Mouse (Mus musculus) telencephalon, adult 2 months (tissue): Measurements from ENCODE around the gene Chd2.

Experiments used
- DNase-seq: peaks from one replicate; pipeline ENCODE4 v3.0.0-alpha.2; 2011; ENCODE audit warnings: low read depth, low spot score

Chd2 gene

DNA sequence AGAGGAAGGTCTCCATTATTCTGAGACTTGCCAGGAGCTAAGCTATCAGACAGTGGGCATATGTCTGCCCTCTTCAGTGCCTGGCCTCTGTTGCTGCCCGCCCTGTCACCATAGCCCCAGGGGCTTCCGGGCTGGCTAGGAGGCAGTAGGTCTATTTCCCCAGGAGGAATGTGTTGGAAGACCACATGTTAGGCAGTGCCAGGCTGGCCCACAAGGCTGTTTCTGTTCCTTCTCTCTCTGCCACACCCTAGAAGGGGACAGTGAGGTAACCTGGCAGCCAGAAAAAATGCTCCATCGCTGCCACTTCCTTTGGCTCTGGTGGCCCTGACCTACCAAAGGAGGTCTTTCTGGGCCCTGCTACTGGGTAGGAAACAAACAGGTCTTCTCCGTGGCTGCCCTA is 129.6 kb downstream of the Chd2 start:
- DNase-seq: no peak

DNA sequence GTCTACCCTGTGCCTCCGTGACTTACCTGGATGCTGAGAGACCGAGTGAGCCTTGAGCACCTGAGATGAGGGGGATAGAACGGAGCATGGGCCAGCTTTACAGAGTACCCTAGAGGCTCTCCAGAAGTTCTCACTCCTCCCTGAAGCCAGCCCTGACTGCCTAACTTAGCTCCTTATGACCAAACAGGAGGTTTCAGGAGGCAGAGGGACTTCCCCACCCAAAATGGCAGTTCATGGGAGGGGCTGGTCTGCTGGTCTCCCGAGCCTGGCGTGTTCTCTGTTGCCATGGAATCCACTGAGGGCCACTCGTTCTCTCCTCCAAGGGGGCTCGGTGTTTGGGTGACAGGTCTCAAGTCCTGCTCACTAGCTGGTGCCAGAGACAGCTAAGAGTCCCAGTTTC is 130.1 kb downstream of the Chd2 start:
- no peak for DNase-seq

DNA sequence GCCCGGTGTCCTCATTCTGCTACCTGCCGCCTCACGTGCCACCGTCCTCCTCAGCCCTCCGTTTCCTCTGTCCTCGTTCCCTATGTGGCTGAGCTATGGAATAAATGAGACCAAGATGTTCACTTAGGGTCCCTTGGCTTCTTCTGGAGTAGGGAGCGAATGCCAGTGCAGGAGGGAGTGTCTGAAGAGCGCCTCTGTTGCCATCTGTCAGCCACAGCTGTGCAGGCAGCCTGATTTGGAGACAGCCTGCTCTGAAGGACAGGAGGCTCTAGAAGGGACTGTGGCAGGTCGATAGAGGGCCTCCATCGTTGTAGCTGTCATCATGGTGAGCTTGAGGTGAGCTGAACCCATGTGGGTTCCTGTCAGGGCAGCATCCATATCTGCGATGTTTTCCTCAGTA is 136.1 kb downstream of the Chd2 start:
- DNase-seq: no peak

DNA sequence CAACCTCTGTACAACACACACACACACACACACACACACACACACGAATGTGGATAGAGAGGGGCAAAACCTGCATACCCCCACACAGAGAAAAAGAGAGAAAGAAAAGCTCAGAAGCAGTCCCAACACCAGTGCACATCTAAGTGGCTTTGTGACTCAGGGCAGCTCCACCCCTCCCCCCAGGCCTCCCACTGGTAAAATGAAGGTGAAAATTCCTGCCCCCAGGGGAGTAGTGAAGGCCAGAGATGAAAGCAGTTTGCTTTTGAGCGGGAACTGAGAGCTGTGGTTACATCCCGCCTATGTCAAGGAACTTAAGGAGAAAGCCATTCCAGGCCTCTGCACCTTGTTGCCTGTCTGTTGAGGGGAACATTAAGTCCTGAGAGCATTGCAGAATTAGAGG is 138.1 kb downstream of the Chd2 start:
- DNase-seq: no peak

DNA sequence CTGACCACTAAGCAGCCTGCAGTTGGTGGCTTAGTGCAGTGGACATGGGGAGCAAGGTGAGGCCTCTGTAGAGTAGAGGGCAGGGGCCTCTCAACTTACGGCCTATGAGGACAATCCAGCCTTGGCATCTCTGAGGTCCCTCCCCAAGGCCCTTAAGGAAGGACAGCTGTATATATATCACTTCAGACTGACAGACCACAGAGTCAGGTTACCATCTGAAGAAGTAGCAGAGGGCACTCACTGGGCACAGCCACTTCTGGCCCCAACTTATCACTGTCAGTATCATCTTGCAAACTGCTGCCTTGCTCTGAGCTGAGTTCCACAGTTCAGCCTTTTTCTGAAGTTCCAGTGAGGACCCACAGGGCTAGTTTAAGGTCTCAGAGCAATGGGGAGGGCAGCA is 139.0 kb downstream of the Chd2 start:
- no peak for DNase-seq

DNA sequence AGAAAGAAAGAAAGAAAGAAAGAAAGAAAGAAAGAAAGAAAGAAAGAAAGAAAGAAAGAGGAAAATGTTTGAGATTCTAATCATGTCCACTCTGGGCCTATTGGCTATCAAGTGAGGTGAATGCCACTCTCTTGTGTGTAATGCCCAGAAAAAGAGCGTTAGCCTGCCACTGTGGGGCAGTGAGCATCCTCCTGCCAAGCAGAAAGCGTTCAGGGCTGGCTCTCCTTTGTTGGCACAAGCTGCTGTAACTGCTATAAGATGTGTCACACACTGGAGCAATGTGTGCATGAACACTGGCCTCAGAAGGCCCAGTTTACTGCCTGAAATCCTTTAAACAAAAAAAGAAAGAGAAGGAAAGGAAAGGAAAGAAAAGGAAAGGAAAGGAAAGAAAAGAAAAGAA is 139.5 kb downstream of the Chd2 start:
- DNase-seq: no peak

DNA sequence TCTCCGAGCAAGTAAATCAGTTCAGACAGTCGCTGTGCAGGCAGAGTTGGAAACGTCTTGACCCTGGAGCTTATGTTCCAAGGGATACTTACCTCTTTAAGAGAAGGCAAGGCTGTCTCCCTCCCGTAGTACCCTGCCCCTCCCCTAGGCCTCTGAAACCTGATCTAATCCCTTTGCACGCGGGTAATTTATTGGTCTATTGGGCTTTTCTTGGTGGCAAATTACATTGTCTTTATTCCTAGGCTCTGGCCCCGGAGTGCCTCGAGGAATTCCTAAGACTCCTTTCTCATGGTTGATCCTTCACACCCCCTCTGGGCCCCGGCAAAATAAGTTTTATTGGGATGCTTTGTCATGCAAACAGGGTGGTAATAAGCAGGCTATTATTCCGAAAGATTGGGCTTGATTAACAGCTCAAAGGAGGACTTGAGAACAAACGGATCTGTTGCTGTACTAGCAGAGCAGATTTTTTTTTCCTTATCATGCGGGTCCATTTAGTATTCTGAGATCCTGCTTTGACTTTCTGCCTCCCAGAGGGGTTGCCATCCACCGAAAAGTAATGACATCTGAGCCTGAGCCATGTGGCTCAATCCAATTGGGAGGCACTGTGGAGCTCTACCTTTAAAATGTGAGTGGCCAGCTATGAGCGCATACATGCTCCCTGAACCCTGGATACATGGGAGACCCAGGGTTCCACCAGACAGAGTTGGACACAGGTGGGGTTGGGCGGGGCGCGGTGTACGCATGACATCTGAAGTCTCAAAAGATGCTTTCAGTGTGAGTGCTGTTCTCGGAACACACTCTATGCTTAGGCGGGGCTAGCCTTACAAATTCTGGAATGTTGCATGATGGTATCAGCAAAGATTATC is 141.3 kb downstream of the Chd2 start:
- DNase-seq: no peak

DNA sequence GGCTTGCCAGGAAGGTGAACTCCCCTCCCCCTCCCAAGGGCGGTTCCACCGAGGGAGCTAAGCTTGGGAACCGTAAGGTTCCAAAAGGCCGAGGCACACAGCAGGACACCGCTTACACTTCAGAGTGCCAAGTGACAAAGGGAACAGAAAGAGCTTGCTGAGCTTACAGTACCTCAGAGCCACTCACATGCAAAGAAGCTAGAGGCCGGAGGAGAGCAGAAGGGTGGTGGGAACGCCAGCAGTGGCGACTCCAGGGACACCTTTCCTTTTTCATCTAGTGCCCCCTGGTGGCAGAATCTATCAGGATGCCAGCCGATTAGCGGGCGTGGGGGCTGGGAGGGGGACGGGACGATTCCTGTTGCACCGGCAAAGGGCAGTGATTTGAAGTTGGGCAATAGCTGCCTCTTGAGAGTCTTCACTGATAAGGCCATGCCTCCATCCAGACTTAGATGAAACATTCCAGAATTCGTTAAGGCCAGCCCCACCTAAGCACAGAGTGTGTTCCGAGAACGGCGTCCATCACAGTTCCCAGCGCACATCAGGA is 142.1 kb downstream of the Chd2 start:
- peak; percentile 42 for DNase-seq

DNA sequence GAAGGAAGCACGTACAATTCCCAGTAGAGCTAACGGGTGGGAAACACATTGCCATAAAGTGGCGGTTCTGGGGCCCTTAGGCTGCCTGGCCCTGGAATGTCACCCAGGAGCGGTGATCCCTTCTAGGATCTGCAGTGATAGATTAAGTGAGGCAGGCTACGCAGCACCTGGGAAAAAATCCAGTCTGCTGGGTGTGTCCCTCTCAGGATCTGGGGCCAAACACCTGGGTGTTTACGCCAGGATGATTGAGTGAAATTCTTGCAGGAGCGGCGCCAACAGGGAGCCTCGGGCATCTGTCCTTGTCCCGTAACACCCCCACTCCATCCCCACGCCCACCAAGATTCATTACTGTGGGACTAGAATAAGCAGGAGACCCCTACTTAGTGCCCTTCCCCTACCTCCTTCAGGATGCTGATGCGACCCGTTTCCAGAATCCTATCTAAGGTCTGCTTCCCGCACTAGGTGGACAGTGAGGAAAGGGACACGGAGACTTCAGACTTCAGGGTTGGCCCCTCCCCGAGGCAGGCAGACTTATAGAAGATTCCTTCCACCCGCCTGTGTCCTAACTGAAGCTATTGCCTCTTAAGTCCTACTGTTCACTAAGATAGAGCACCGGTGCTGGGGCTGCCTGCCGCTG is 142.7 kb downstream of the Chd2 start:
- DNase-seq: no peak

DNA sequence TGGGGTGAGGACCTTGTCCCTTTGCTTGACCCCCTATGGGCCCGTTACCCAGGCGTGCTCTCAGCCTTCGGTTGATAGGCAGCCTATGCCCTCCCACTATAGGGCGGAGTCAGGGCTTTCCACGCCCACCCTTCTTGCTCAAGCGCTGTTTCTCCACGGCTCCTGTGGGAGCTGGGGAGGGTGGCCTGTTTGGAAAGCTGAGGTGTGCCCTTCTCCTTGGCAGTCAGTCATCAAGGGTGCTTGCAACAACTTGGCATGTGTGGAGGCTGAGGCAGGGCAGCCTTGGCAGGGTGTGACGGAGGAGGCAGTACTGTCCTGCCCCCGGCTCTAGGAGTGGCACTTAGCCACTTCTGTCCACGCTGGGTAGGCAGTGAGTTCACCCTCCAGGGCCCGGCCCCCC is 143.3 kb downstream of the Chd2 start:
- no peak for DNase-seq

DNA sequence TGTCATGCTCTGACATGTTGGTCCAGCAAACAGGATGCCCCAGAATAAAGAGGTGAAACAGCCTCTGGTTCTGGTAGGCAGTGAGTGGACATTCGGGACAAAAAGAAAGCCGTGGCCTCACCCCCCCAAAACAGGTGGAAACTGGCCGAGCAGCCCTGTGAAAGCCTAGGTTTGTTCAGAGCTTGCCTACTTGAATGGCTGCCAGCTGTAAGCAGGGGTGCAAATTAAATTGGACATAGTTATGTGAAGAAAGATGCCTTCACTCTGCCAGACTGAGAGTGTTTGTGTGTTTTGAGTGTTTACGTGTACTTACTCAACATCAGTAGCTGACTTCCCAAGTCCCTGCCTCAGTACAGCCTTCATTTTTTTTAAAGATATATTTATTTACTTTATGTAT is 147.6 kb downstream of the Chd2 start:
- DNase-seq: no peak

DNA sequence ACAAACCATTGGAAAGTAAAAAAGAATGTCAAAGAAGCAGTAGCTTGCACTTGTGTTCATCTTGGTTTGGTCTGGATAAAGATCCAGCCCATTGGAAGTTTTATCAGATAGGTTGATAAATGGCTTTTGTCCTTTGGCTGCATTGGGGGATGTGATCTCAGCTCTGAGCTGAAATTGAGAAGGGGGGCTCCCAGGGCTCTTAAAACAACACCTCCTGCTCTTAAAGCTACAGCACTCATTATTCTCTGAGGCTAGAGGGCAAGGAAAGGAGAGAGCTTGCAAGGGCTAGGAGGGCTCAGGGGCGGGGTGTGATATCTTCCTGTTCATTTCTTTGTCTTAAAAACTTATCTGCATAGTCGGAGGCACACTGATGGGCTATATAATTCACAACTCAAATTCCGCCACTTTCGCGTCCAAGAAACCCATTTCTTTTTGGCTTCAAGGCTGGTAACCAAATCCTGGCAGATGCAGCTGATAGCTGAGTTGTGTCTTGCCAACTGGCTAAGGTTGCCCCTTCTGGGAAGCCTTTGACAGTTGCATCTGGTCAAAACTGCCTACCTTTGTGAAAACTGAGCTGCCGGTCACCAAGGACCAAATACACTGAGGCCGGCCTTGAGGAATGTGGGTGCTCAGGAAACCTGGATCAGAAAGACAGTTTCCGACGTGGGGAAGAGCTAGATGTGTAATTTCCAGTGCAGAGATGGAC is 148.2 kb downstream of the Chd2 start:
- no peak for DNase-seq

DNA sequence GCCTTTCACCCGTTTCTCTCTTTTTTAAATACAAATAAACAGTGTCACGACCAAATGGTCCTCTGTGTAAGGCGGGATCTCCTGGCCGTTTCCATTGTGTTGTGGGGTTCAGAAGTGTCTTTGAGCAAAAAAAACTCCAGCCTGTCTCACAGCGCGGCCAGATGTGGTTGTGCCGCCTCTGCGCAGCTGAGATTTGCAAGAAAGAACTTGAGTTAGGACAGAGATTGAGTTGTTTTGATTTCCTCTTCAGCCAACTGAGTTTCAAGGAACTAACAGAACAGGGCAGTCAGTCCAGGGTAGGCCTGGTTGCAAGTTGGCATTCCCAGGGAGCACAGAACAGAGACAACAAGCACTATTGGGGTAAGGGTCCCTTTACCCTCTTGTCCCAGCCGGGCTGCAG is 149.3 kb downstream of the Chd2 start:
- no peak for DNase-seq

DNA sequence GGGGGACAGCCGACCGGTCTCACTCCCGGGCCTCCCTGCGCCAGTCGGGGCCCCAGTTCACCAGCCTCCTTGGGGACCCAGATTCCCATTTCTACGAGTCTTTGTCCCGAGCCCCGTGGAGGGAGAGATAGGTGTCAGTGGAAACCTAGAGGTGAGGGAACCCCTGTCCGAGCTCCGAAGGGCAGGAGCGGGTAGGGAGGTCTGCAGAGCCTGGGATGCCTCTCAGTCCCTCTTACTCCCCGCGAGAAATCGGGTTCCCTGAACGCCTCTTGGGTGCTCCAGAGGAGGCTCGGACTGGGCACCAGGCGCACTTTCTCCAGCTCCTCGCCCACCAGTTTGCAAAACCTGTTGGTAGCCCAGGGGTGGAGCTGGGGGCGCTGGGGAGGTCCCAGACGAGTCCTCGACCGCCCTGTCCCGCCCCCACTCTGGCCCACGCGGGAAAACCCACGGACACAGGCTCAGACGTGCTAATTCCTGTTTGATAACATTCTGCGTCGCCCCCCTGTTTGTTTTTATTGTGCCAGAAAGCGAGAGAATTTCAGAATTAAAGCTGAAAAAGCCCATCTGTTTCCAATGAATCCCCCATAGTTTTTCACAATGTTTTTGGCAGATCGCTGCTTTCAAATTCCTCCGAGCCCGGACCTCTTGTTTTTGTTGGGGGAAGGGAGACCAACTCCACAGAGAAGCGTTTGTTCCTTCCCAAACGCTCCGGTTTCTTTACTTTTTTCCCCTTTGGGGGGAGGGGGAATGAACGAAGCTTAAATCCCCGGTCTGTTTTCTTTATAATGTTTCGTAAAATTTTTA is 149.9 kb downstream of the Chd2 start:
- DNase-seq: peak; percentile 46

DNA sequence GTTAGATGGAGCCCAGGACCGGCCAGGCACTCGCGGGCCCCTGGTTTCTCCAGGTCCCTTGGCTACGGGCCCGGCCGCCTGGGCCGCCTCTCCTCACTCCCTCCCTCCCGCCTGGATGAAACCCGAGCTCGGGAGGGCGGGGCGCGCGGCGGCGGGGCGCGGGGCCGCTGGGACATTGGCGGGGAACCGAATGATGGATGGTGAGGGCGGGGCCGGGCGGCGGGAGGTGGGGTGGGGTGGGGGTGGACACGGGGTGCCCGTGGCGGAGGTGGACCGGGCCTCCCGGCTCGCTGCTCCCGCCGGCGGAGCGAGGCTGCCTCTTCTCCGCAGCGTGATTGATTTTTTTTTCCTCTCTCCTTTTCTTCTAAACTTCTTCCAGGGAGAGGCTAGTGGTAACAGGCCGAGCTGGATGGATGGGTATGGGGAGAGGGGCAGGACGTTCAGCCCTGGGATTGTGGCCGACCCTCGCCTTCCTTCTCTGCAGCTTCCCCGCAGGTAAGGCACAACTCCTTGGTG is 150.6 kb downstream of the Chd2 start:
- DNase-seq: no peak

DNA sequence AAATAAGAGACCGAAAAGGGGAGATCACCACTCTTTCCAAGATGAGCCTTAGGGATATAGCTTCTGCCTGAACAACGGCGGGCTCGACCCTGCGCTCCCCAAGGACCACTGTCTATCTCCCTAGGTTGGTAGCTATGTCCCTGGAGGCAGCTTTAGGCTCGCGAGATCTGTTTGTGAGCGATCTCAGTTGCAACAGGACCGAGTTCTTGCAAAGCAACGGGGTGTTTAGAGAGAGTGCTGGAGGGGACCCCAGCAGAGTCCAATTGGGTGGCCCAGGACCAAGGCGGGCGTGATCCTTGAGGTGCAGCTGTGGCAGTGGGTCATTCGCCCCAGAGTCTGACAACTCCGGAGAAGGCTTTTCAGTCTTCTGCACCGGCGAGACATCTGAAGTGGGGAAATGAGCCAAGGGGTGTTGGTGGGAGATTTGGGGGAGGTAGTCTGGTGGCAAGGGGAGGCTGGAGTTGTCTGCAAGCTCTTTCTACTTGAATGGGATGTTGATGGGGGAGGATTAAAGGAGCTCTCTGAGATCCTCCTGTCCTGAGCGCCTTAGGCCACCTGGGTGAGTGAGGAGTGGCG is 151.1 kb downstream of the Chd2 start:
- no peak for DNase-seq

DNA sequence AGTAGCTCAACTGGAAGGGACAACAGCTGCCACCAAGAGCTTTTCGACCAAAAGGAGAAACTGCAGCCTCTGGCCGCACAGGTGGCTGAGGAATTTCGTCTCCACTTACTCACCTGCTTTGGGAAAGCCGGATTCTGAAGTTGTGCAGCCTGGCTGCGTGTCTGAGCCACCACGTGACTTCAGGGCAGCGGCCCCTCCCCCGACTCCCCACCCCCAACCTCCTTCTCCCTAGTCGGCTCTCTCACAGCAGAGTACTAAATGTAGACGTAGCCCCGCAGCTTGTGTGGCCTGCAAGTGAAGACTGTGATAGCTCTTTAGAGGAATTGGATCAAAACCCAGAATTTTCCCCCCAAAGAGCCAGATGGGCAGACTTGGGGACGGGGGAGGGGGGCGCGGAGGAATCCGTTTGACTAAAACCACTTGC is 151.7 kb downstream of the Chd2 start:
- no peak for DNase-seq

DNA sequence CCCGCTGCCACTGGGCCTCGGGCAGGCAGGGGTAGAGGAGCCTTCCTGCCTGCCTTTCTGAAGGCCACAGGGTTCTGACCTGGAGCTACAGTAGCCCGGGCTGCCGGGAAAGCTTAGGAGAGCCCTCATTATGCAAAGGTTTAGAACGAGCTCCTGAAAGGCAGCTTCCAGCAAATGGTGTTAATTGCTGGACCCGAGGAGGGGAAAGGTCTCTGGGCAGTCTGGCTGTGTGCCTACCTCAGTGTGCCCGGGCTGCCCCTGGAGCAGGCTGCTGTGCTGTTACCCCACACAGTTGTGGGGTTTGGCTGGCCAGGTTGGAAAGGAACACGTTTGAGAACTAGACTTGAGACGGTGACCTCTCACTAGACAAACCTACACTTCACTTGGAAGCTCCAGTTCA is 152.2 kb downstream of the Chd2 start:
- no peak for DNase-seq

DNA sequence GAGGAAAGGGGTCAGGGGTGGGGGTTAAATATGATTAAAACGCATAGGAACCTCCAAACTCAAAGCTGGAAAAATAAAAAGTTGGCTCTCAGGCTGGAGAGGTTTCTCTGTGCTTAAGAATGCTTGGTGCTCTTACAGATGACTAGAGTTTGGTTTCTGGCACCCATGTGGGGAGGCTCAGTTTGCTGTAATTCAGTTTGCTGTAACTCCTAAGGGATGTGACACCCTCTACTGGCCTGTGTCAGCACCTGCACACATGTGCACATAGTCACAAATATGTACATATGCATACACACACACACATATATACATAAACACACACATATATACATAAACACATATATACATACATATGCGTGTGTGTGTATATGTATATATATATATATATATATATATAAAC is 152.8 kb downstream of the Chd2 start:
- DNase-seq: no peak

DNA sequence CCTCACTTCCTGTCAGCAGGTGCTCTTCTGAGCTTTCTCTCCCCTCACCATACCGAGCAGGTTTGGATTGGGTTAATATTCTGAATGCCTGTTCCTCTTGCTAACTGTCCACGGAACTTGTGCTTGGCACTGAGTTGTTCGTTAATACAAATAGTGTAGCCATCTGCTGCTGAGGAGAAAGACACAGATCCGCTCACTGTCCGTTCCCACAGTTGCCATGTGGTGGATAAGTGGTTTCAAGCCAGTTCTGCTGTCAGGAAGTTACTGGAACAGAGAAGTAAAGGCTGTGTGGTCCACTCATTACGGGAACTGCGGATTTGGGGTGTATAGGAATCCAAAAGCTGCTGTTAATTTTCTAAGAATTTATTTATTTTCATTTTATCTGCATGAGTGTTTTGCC is 158.8 kb downstream of the Chd2 start:
- no peak for DNase-seq

DNA sequence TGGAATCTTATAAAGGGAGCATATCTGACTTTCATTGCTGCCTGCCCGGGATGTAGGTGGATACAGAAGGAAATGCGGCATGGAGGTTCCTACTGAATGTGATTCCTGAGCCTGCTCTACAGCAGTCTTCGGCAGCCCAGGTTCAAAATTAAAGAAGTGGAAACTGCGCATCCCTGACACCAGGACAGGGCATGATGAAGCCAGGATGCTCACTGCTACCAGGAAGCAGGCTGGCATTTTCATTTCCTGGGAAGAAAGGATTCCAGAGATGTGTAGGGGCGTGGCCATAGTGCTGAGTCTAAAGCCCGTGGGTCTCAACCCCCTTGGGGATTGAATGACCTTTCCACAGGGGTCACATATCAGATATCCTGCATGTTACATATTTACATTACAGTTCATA is 163.6 kb downstream of the Chd2 start:
- DNase-seq: no peak
